Mouse (Mus musculus): ENCODE measurements around the gene Unc80. TPM values are rescaled to one million over a fixed set of nuclear protein-coding genes. Genes with fewer than 3 reads are reported as not detected.
A peak's percentile ranks its signal among the peaks of the same experiment; 100 is the strongest.
"Not testable (repeated sequence)": the region's sequence is repeated elsewhere in the genome, so short reads cannot be mapped to it uniquely, and the experiment has no call there.

The Unc80 gene
- total RNA-seq, 2 experiments from 2014 or later = 247 to 270 TPM

DNA sequence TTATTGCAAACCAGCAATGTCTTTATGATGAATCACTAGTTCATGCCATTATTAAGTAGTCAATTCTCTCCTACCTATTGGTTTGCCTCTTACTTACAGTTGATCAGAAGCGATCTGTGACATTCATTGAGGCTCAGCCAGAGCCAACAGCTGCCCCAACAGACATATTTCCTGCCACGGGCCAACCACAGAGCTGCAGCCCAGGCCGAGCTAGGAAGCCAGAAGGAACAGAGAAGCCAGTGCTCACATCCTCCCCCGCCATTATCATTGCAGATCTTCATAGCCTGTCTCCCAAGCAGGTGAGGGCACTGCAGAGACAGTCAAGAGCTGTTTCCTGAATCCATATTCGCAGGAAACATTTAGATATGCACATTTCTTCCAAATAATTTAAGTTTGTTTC lies 226.1 kb downstream of the Unc80 start:
- TF ChIP-seq CTCF (IDR thresholded peaks at IDR 0.05) = no peak
- DNase-seq (ENCODE audit: extremely low spot score in 1 of 2, low spot score in 2 of 2) = no peak
- Histone ChIP-seq H3K27ac (no peak overlapping the region), H3K4me3 (no peak overlapping the region)
- intact Hi-C loops (cut with DNase I) = no loop called here

GRCm38 (mm10) chr1:66695296-66695695 lies 227.1 kb downstream of the Unc80 start:
- Histone ChIP-seq H3K4me3 (no peak overlapping the region), H3K27ac (no peak overlapping the region)
- DNase-seq (ENCODE audit: extremely low spot score in 1 of 2, low spot score in 2 of 2) = no peak
- intact Hi-C loops (cut with DNase I) = no loop called here
- TF ChIP-seq CTCF (IDR thresholded peaks at IDR 0.05) = no peak

DNA sequence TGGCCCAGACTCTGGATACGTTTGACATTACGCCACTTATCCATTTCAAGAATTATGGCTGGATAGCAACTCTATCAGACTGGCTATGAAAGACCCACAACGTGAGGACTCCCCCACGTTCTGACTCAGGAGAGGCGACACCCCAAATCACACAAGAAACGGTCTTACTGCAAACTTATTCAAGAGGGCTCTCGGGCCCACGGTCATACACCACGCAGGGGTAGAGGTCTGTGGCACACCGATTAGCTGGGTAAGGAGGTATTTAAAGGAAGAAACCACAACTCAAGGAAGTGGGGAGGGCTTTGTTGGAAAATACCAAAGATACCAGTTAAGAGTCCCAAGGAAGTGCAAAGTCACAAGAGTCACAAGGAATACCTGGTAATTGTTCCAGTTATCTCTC lies 231.5 kb downstream of the Unc80 start:
- intact Hi-C loops (cut with DNase I) = loop anchor here (1.0 to 5.0 kb wide), 2 partner anchors 118 to 138 kb away; partner anchors contain the start of gene Kansl1l
- H3K4me3 ChIP-seq; H3K27ac ChIP-seq; DNase-seq (ENCODE audit: extremely low spot score in 1 of 2, low spot score in 2 of 2): not testable (repeated sequence)

GRCm38 (mm10) chr1:66700149-66700692 lies 232.1 kb downstream of the Unc80 start:
- TF ChIP-seq CTCF (IDR thresholded peaks at IDR 0.05) = no peak
- H3K4me3 ChIP-seq = peak overlapping the region; percentile 72
- no peak for DNase-seq (ENCODE audit: extremely low spot score in 1 of 2, low spot score in 2 of 2)
- intact Hi-C loops (cut with DNase I) = loop anchor here (1.0 to 5.0 kb wide), 2 partner anchors 117 to 137 kb away; partner anchors contain the start of gene Kansl1l
- H3K27ac ChIP-seq = peak overlapping the region; percentile 56; the same call in 1 of the 2 replicates

GRCm38 (mm10) chr1:66700693-66701575 lies 232.8 kb downstream of the Unc80 start, which contains the start of gene Rpe:
TSS of gene Rpe (plus strand) at chr1:66700831.
- intact Hi-C loops (cut with DNase I) = loop anchor here (1.0 to 5.0 kb wide), 2 partner anchors 116 to 136 kb away; partner anchors contain the start of gene Kansl1l
- no peak for TF ChIP-seq CTCF (IDR thresholded peaks at IDR 0.05)
- Histone ChIP-seq H3K4me3 (peak within 1 kb of the TSS; percentile 72), H3K27ac (peak within 1 kb of the TSS; percentile 83)
- DNase-seq (ENCODE audit: extremely low spot score in 1 of 2, low spot score in 2 of 2) = peak; percentile 91 to 93

DNA sequence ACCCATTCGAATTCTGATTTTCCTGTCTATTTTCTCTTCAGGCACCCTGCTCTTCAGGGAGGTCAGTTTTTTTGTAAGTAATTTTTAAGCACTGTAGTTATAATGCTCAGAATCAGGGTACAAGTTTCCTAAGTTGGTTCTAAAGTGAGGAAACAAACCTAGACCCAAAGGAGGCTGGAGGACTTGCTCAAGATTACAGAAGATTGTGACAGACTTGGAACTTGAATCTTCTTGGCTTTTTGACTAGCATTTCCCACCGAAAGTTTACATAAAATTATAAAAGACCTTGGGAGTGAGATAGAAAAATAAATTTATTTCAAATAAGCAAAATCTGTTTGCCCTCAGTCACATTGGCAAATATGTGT lies 233.4 kb downstream of the Unc80 start:
- H3K4me3 ChIP-seq = peak overlapping the region; percentile 72
- no peak overlapping the region; the same call in 1 of the 2 replicates for H3K27ac ChIP-seq
- no peak for DNase-seq (ENCODE audit: extremely low spot score in 1 of 2, low spot score in 2 of 2)
- no peak for TF ChIP-seq CTCF (IDR thresholded peaks at IDR 0.05)
- intact Hi-C loops (cut with DNase I) = loop anchor here (5.0 kb wide), 1 partner anchor 136 kb away; no protein-coding TSS in a partner anchor

GRCm38 (mm10) chr1:66702623-66703345 lies 234.6 kb downstream of the Unc80 start:
- H3K27ac ChIP-seq = no peak overlapping the region
- no peak for TF ChIP-seq CTCF (IDR thresholded peaks at IDR 0.05)
- intact Hi-C loops (cut with DNase I) = loop anchor here (5.0 kb wide), 1 partner anchor 135 kb away; no protein-coding TSS in a partner anchor
- no peak overlapping the region for H3K4me3 ChIP-seq
- no peak for DNase-seq (ENCODE audit: extremely low spot score in 1 of 2, low spot score in 2 of 2)

DNA sequence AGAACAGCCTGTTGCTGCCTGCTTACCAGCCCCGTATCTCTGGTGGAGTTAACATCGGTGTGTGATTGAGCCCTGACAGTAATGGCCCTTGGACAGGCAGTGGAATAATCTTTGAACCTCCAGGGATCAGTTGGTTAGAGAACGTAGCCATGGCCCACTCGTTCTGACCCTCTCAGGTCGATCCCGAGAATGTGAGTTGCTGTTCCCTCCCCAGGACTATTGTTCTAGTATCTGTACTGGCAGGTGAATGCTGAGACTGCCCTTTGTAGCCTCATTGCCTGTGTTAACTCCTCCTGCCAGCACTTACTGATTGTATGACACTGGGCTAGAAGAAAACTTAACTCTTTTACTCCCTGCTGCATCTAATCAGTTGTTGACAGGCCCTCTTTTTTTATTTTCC lies 236.4 kb downstream of the Unc80 start:
- DNase-seq (ENCODE audit: extremely low spot score in 1 of 2, low spot score in 2 of 2) = no peak
- intact Hi-C loops (cut with DNase I) = loop anchor here (5.0 kb wide), 1 partner anchor 133 kb away; no protein-coding TSS in a partner anchor
- Histone ChIP-seq H3K4me3 (no peak overlapping the region), H3K27ac (no peak overlapping the region)
- TF ChIP-seq CTCF (IDR thresholded peaks at IDR 0.05) = no peak

DNA sequence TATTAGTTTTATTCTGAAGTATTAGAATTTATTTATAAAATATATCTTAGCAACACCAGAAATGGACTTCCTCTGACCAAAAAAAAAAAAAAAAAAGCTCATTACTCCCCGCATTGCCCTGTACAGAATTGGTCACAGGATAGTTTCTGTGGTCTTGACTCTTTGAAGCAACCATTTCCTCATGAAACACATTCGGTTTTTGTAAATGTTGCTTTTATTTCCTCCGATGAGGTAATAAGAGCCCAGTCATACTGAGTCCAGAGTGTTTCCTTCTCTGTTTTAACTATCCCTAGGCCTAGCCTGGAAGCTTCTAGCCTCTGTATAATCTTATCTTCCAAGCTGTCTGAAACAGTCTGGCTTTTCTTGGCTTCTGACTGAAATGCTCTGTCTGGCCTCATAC lies 244.7 kb downstream of the Unc80 start:
- no peak for TF ChIP-seq CTCF (IDR thresholded peaks at IDR 0.05)
- no peak overlapping the region for H3K4me3 ChIP-seq
- intact Hi-C loops (cut with DNase I) = no loop called here
- no peak overlapping the region for H3K27ac ChIP-seq
- no peak for DNase-seq (ENCODE audit: extremely low spot score in 1 of 2, low spot score in 2 of 2)

GRCm38 (mm10) chr1:66730581-66730980 lies 262.4 kb downstream of the Unc80 start:
- no peak for TF ChIP-seq CTCF (IDR thresholded peaks at IDR 0.05)
- no peak overlapping the region for H3K27ac ChIP-seq
- DNase-seq (ENCODE audit: extremely low spot score in 1 of 2, low spot score in 2 of 2) = no peak
- intact Hi-C loops (cut with DNase I) = no loop called here
- H3K4me3 ChIP-seq = no peak overlapping the region

Other genes starting within 250 kb of the Unc80 start
- gene Rpe, start 232.5 kb downstream of the Unc80 start, total RNA-seq (2021) = 10 to 100 TPM; 34.6 to 38.5 TPM

Data from left cerebral cortex, adult 2 months (tissue).